Mouse (Mus musculus) limb, embryonic 11.5 days (tissue): ENCODE results near the gene Nanos3. TPM values are rescaled to one million over a fixed set of nuclear protein-coding genes. Genes with fewer than 3 reads are reported as not detected.
A peak's percentile ranks its signal among the peaks of the same experiment; 100 is the strongest.

Source experiments
- ATAC-seq: fragments of 200-750 bp; cut with Nextera tagmentation; 2 replicates; pipeline ENCODE4 v1.8.0; 2017; ENCODE audit warnings: low read depth; ENCODE audit not compliant: insufficient number of reproducible peaks, low FRiP score, low TSS enrichment
- DNase-seq: peaks from one replicate; pipeline ENCODE4 v3.0.0-alpha.2; 2015; ENCODE audit warnings: low spot score
- H3K27ac ChIP-seq: fragments of 300-500 bp; sonication (generic); replicated peaks from 2 replicates; pipeline ENCODE4 v1.5.1; 2014; ENCODE audit warnings: low read depth, mild to moderate bottlenecking, low read length
- H3K27me3 ChIP-seq: fragments of 300-500 bp; sonication (generic); 2 replicates; pipeline ENCODE4 v1.6.1; 2014; ENCODE audit warnings: mild to moderate bottlenecking, low read length, mixed read lengths; ENCODE audit not compliant: control insufficient read depth, insufficient read depth
- H3K36me3 ChIP-seq: fragments of 300-500 bp; sonication (generic); 2 replicates; pipeline ENCODE4 v1.6.1; 2014; ENCODE audit warnings: mild to moderate bottlenecking, low read length, moderate library complexity, mixed read lengths; ENCODE audit not compliant: control insufficient read depth, insufficient read depth
- H3K4me1 ChIP-seq: fragments of 300-500 bp; sonication (generic); 2 replicates; pipeline ENCODE4 v1.6.1; 2014; ENCODE audit warnings: low read length, mixed read lengths; ENCODE audit not compliant: control insufficient read depth, insufficient read depth
- H3K4me2 ChIP-seq: fragments of 300-500 bp; sonication (generic); 2 replicates; pipeline ENCODE4 v1.6.1; 2014; ENCODE audit warnings: low read depth, mild to moderate bottlenecking, moderate library complexity; ENCODE audit not compliant: severe bottlenecking
- H3K4me3 ChIP-seq: fragments of 300-500 bp; sonication (generic); 2 replicates; pipeline ENCODE4 v1.5.1; 2014; ENCODE audit warnings: low read depth, low read length
- H3K9ac ChIP-seq: fragments of 300-500 bp; sonication (generic); 2 replicates; pipeline ENCODE4 v1.6.1; 2014; ENCODE audit warnings: mild to moderate bottlenecking, low read length
- H3K9me3 ChIP-seq: fragments of 300-500 bp; sonication (generic); 2 replicates; pipeline ENCODE4 v1.6.1; 2016; ENCODE audit warnings: low read length; ENCODE audit not compliant: control insufficient read depth
- WGBS: fragments of 180-500 bp; shearing (Covaris S2); extraction: QIAGEN DNeasy Blood & Tissue Kit; methylation state at CpG from one replicate; pipeline ENCODE4 v1.1.7; 2014; 5-methylcytosine and 5-hydroxymethylcytosine counted together
- polyA plus RNA-seq: library from polyadenylated mRNA; unstranded; fragments of >200 nt; fragmentation: Nextera tagmentation; extraction: Ambion mirVana; gene quantifications from 2 replicates; pipeline ENCODE4 v1.2.1, GENCODE M21; 2014

Nanos3 gene
- polyA plus RNA-seq, 1 experiment from 2014 or later = 4.9 TPM

- WGBS = 46% methylated on average over 11 of the region's 11 CpGs
- Histone ChIP-seq H3K4me1 (peaks cover 52% of the 10 kb centered on the region), H3K27me3 (no peaks in the 10 kb centered on the region), H3K36me3 (0 out of 2 replicates have a peak, but pooled peaks cover 2% of the 10 kb centered on the region), H3K9me3 (no peaks in the 10 kb centered on the region), H3K9ac (peak overlapping the region; percentile 78), H3K27ac (peak overlapping the region; percentile 96), H3K4me3 (no peak overlapping the region), H3K4me2 (peak overlapping the region; percentile 94; the same call in 1 of the 2 replicates)
- DNase-seq = no peak
- ATAC-seq = no peak
These were observed 14.5 kb upstream of the Nanos3 start for GRCm38 (mm10) chr8:84199348-84200125.

GRCm38 (mm10) chr8:84198871-84199270 lies 13.9 kb upstream of the Nanos3 start:
- H3K4me2 ChIP-seq = peak overlapping the region; percentile 58
- peaks cover 48% of the 10 kb centered on the region for H3K4me1 ChIP-seq
- 0 out of 2 replicates have a peak, but pooled peaks cover 2% of the 10 kb centered on the region for H3K36me3 ChIP-seq
- DNase-seq (no peak), ATAC-seq (no peak)
- H3K27ac ChIP-seq = peak overlapping the region; percentile 96
- H3K27me3 ChIP-seq = no peaks in the 10 kb centered on the region
- H3K4me3 ChIP-seq = no peak overlapping the region
- no peaks in the 10 kb centered on the region for H3K9me3 ChIP-seq
- 20% methylated on average over 4 of the region's 4 CpGs for WGBS
- no peak overlapping the region; the same call in 1 of the 2 replicates for H3K9ac ChIP-seq

GRCm38 (mm10) chr8:84197922-84198774 lies 13.1 kb upstream of the Nanos3 start:
- H3K27me3 ChIP-seq = no peaks in the 10 kb centered on the region
- DNase-seq (peak; percentile 94), ATAC-seq (peak; percentile 78)
- H3K9me3 ChIP-seq = no peaks in the 10 kb centered on the region
- 0 out of 2 replicates have a peak, but pooled peaks cover 2% of the 10 kb centered on the region for H3K36me3 ChIP-seq
- H3K27ac ChIP-seq = peak overlapping the region; percentile 96
- H3K9ac ChIP-seq = peak overlapping the region; percentile 41
- 2% methylated on average over 30 of the region's 30 CpGs for WGBS
- H3K4me1 ChIP-seq = peaks cover 46% of the 10 kb centered on the region
- H3K4me2 ChIP-seq = peak overlapping the region; percentile 58
- H3K4me3 ChIP-seq = peak overlapping the region; percentile 44

GRCm38 (mm10) chr8:84197141-84197921 lies 12.3 kb upstream of the Nanos3 start:
- Histone ChIP-seq H3K4me1 (peaks cover 44% of the 10 kb centered on the region), H3K36me3 (no peaks in the 10 kb centered on the region), H3K27me3 (no peaks in the 10 kb centered on the region), H3K9me3 (no peaks in the 10 kb centered on the region), H3K4me3 (peak overlapping the region; percentile 44), H3K4me2 (peak overlapping the region; percentile 58), H3K9ac (peak overlapping the region; percentile 70), H3K27ac (peak overlapping the region; percentile 96)
- WGBS = 1% methylated on average over 43 of the region's 43 CpGs
- ATAC-seq (peak; percentile 40), DNase-seq (peak; percentile 98)

- no peaks in the 10 kb centered on the region for H3K36me3 ChIP-seq
- no peak overlapping the region for H3K4me2 ChIP-seq
- no peak overlapping the region for H3K27ac ChIP-seq
- WGBS = 64% methylated on average over 3 of the region's 3 CpGs
- H3K27me3 ChIP-seq = no peaks in the 10 kb centered on the region
- no peak overlapping the region for H3K9ac ChIP-seq
- DNase-seq = no peak
- ATAC-seq = no peak
- H3K4me1 ChIP-seq = peaks cover 27% of the 10 kb centered on the region
- no peaks in the 10 kb centered on the region for H3K9me3 ChIP-seq
- no peak overlapping the region for H3K4me3 ChIP-seq
These were observed 9.3 kb upstream of the Nanos3 start for GRCm38 (mm10) chr8:84194224-84194743.

GRCm38 (mm10) chr8:84193566-84193965 lies 8.5 kb upstream of the Nanos3 start:
- Histone ChIP-seq H3K4me1 (peaks cover 23% of the 10 kb centered on the region), H3K27me3 (no peaks in the 10 kb centered on the region), H3K36me3 (no peaks in the 10 kb centered on the region), H3K9ac (no peak overlapping the region), H3K4me3 (no peak overlapping the region), H3K27ac (peak overlapping the region; percentile 47; the same call in 1 of the 2 replicates), H3K4me2 (no peak overlapping the region), H3K9me3 (no peaks in the 10 kb centered on the region)
- 76% methylated on average over 5 of the region's 5 CpGs for WGBS
- peak; percentile 42 for DNase-seq
- no peak for ATAC-seq

- H3K9ac ChIP-seq = no peak overlapping the region
- DNase-seq = no peak
These were observed 8.1 kb upstream of the Nanos3 start for GRCm38 (mm10) chr8:84193161-84193560.

More at GRCm38 (mm10) chr8:84193161-84193560, 8.1 kb upstream of the Nanos3 start:
- H3K4me2 ChIP-seq = peak overlapping the region; percentile 38; the same call in 1 of the 2 replicates
- no peaks in the 10 kb centered on the region for H3K27me3 ChIP-seq
- H3K4me1 ChIP-seq = peaks cover 19% of the 10 kb centered on the region
- no peaks in the 10 kb centered on the region for H3K36me3 ChIP-seq
- ATAC-seq = no peak
- H3K27ac ChIP-seq = peak overlapping the region; percentile 47
- no peaks in the 10 kb centered on the region for H3K9me3 ChIP-seq
- WGBS = 50% methylated on average over 4 of the region's 4 CpGs
- no peak overlapping the region for H3K4me3 ChIP-seq
